Mouse (Mus musculus) T-helper 17 cell (primary cell): ENCODE results near the gene Ncor2.

ENCODE experiments used
- in situ Hi-C, 2 experiments: fragments of 300-600 bp; cut with MboI, MseI; formaldehyde crosslinking; loops; 1 replicate in 1 of 2; 2 replicates in 1 of 2; pipeline ENCODE4 v1.15.1; 2025; ENCODE audit warnings: high pct_unique_total_duplicates in 2 of 2

Gene Ncor2

GRCm38 (mm10) chr5:124997913-124998312, 181.1 kb downstream of the Ncor2 start:
- in situ Hi-C loops: no loop called here

GRCm38 (mm10) chr5:124996816-124997215, 182.2 kb downstream of the Ncor2 start:
- in situ Hi-C loops: no loop called here

GRCm38 (mm10) chr5:124992891-124993290, 186.1 kb downstream of the Ncor2 start:
- in situ Hi-C loops: no loop called here

- in situ Hi-C loops: no loop called here
Measured at GRCm38 (mm10) chr5:124992323-124992722, 186.7 kb downstream of the Ncor2 start.

- in situ Hi-C loops: no loop called here
Measured at GRCm38 (mm10) chr5:124989724-124990123, 189.3 kb downstream of the Ncor2 start.

GRCm38 (mm10) chr5:124986656-124987055, 192.4 kb downstream of the Ncor2 start:
- in situ Hi-C loops: no loop called here

GRCm38 (mm10) chr5:124986222-124986621, 192.8 kb downstream of the Ncor2 start:
- in situ Hi-C loops: no loop called here

- in situ Hi-C loops: loop anchor here in 1 of 2 experiments (5.0 kb wide), 1 partner anchor 332 kb away; no protein-coding TSS in a partner anchor
Measured at GRCm38 (mm10) chr5:124969790-124970189, 209.2 kb downstream of the Ncor2 start.
